Mouse (Mus musculus) lung, adult 2 months (tissue): ENCODE measurements at regions not wholly inside any gene's neighbourhood (a gene's known extent, or its start where the extent isn't known, plus 50 kb on each side); places are given as distances from the start of the nearest gene placed in this dataset.
A peak's percentile ranks its signal among the peaks of the same experiment; 100 is the strongest.

ENCODE experiments used
- DNase-seq: peaks from one replicate; pipeline ENCODE4 v3.0.0; 2022
- H3K4me1 ChIP-seq: fragments of 200-500 bp; 2 replicates; pipeline ENCODE4 v1.6.1; 2011; ENCODE audit warnings: low read length; ENCODE audit not compliant: control insufficient read depth, insufficient read depth
- H3K4me3 ChIP-seq: fragments of 200-500 bp; replicated peaks from 2 replicates; pipeline ENCODE3; 2011; ENCODE audit warnings: low read depth, mild to moderate bottlenecking, control low read depth, low read length; ENCODE audit errors: extremely low read depth
- CTCF ChIP-seq: fragments of 200-500 bp; IDR thresholded peaks from 2 replicates; pipeline ENCODE4 v1.5.1; 2011; ENCODE audit warnings: mild to moderate bottlenecking, low read length, control low read depth; ENCODE audit not compliant: insufficient read depth
- POLR2A ChIP-seq: fragments of 200-500 bp; IDR thresholded peaks from 2 replicates; pipeline ENCODE4 v1.6.1; 2011; ENCODE audit warnings: low read depth, mild to moderate bottlenecking, control low read depth, low read length, borderline replicate concordance; ENCODE audit errors: extremely low read depth
- WGBS: fragments of 180-500 bp; shearing (Covaris S2); methylation state at CpG from one replicate; pipeline ENCODE4 v1.1.7; 2018; 5-methylcytosine and 5-hydroxymethylcytosine counted together

DNA sequence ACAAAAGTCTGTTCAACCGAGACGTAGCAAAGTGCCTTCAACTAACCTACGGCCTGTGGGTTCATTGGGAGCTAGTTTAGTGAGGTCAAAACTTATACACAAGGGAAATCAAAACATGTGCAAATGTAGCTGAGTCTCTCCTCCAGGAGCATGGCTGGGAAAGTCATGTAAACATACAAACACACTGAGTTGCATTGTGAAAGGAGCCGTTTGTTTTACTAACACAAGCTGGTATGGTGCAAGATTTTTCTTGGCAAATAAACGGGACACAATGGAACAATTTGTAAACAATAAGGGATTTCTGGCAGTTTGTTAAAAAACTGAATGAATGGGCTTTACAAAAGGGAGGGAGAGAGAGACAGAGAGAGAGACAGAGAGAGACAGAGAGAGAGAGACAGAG, 147.8 kb upstream of the Paip1 start:
- WGBS, result 55% methylated on average over 5 of the region's 5 CpGs
- no peak for DNase-seq
- no peaks in the 10 kb centered on the region for H3K4me1 ChIP-seq

DNA sequence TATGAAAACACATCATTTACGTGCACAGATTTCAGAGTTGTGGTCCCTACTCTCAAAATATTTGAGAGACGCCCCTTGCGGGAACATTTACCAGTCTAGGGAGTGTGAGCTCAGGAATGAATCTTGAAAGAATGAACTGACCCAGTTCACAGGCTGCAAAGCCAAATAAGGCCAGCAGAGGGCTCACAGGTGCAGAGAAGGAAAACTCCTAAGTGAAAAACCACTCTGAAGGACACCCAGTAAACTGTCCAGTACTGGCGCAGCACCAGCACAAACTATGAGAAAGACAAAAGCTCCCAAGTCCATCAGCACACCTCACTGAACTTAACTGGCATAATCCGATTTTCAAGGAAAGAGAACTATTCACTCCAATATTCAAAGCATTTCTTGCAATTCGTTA, 145.0 kb upstream of the Paip1 start:
- no peaks in the 10 kb centered on the region for H3K4me1 ChIP-seq
- peak; percentile 58 for DNase-seq
- H3K4me3 ChIP-seq, result no peak overlapping the region
- TF ChIP-seq CTCF (peak; percentile 50; the same call in 1 of the 2 replicates), POLR2A (no peak)
- 37% methylated on average over 6 of the region's 6 CpGs for WGBS

More for the DNA sequence above, 147.8 kb upstream of the Paip1 start:
- H3K4me3 ChIP-seq, result no peak overlapping the region
- no peak for TF ChIP-seq CTCF
- no peak for TF ChIP-seq POLR2A

DNA sequence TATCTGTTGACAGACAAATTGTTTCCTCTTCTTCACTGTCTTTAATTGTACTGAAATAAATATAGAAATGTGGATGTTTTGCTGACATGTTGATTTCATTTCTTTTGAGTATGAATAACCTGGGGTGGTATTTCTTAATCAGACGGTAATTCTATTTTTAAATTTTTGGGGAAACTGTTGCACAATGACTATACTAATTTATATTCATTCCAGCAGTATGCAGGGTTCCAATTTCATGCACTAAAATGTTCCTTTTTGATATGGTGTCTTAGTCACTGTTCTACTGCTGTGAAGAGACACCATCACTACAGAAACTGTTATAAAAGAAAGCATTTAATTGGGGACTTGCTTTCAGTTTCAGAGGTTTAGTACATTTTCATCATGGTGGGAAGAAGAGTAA, 119.2 kb upstream of the Paip1 start:
- TF ChIP-seq CTCF, result no peak
- no peak for TF ChIP-seq POLR2A
- 47% methylated on average over 1 of the region's 1 CpGs for WGBS
- DNase-seq, result no peak
- H3K4me1 ChIP-seq, result no peaks in the 10 kb centered on the region
- H3K4me3 ChIP-seq, result no peak overlapping the region

GRCm38 (mm10) chr13:119310013-119310412, 118.4 kb upstream of the Paip1 start:
- H3K4me1 ChIP-seq, result no peaks in the 10 kb centered on the region
- no peak overlapping the region for H3K4me3 ChIP-seq
- WGBS, result 67% methylated on average over 3 of the region's 3 CpGs
- TF ChIP-seq POLR2A (no peak), CTCF (no peak)
- no peak for DNase-seq

- Histone ChIP-seq H3K4me3 (no peak overlapping the region), H3K4me1 (no peaks in the 10 kb centered on the region)
- TF ChIP-seq CTCF, result no peak
- TF ChIP-seq POLR2A, result no peak
- 60% methylated on average over 3 of the region's 3 CpGs for WGBS
- no peak for DNase-seq
These were observed 114.0 kb upstream of the Paip1 start for GRCm38 (mm10) chr13:119314356-119314755.

DNA sequence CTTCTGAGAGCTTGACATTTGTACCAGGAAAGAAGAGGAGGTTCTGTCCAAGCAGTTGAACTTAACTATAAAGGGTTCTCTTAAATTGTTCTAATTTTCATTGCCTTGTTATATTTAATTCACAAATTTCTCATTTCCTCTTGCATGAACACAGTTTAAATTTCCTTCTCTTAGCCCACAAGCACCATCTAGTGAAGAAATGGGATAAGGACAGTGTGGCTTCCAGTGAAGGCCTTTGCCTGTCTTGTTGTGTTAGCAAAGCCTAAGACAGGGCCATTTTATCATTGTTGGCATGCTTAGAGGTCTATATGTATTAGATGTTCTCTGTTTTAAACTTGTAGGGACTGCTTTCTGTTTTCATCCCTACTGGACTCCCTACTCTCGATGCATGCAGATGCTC, 110.0 kb upstream of the Paip1 start:
- H3K4me3 ChIP-seq, result no peak overlapping the region
- WGBS, result 93% methylated on average over 1 of the region's 1 CpGs
- H3K4me1 ChIP-seq, result no peaks in the 10 kb centered on the region
- TF ChIP-seq CTCF (no peak), POLR2A (no peak)
- DNase-seq, result no peak

GRCm38 (mm10) chr13:119325510-119325909, 102.9 kb upstream of the Paip1 start:
- Histone ChIP-seq H3K4me3 (no peak overlapping the region), H3K4me1 (no peaks in the 10 kb centered on the region)
- WGBS, result 76% methylated on average over 2 of the region's 2 CpGs
- no peak for DNase-seq
- TF ChIP-seq CTCF (no peak), POLR2A (no peak)

GRCm38 (mm10) chr13:119326877-119327625, 101.3 kb upstream of the Paip1 start:
- H3K4me1 ChIP-seq, result no peaks in the 10 kb centered on the region
- TF ChIP-seq CTCF, result no peak
- TF ChIP-seq POLR2A, result no peak
- no peak overlapping the region for H3K4me3 ChIP-seq
- no peak for DNase-seq
- WGBS, result 67% methylated on average over 5 of the region's 5 CpGs

DNA sequence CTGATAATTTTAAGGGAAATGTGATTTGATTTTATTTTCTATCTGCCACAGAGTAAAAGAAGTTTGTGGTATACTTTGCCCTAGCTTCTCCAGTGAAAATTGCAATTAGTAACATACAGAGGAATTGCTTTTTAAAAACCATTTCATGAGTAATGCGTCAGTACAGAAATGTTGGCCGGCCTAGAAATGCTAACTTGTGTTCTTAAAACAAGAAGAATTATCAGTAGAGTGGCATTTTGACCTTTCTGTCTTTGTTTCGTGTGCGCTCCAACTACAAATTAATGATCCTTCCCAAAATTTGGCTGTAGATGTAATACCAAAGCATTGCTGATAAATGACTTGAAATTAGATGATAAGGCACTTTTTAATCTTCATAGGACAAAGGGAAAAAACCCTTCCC, 99.7 kb upstream of the Paip1 start:
- no peak overlapping the region for H3K4me3 ChIP-seq
- 72% methylated on average over 4 of the region's 4 CpGs for WGBS
- no peaks in the 10 kb centered on the region for H3K4me1 ChIP-seq
- TF ChIP-seq CTCF, result no peak
- TF ChIP-seq POLR2A, result no peak
- no peak for DNase-seq

GRCm38 (mm10) chr13:119331815-119332214, 96.6 kb upstream of the Paip1 start:
- Histone ChIP-seq H3K4me3 (no peak overlapping the region), H3K4me1 (no peaks in the 10 kb centered on the region)
- DNase-seq, result no peak
- TF ChIP-seq CTCF, result no peak
- TF ChIP-seq POLR2A, result no peak
- WGBS, result 66% methylated on average over 3 of the region's 3 CpGs

GRCm38 (mm10) chr13:119333915-119334314, 94.5 kb upstream of the Paip1 start:
- H3K4me1 ChIP-seq, result no peaks in the 10 kb centered on the region
- WGBS, result 84% methylated on average over 6 of the region's 6 CpGs
- no peak overlapping the region for H3K4me3 ChIP-seq
- TF ChIP-seq CTCF (no peak), POLR2A (no peak)
- no peak for DNase-seq
